Mouse (Mus musculus) T-helper 2 cell (primary cell): ENCODE data around the gene Cpox.

Experiments
- in situ Hi-C: fragments of 300-600 bp; cut with MboI, MseI; formaldehyde crosslinking; loops from one replicate; pipeline ENCODE4 v1.15.1; 2025; ENCODE audit warnings: high pct_unique_total_duplicates

Cpox gene

GRCm38 (mm10) chr16:58738205-58738604 is 68.1 kb downstream of the Cpox start:
- in situ Hi-C loops = no loop called here

DNA sequence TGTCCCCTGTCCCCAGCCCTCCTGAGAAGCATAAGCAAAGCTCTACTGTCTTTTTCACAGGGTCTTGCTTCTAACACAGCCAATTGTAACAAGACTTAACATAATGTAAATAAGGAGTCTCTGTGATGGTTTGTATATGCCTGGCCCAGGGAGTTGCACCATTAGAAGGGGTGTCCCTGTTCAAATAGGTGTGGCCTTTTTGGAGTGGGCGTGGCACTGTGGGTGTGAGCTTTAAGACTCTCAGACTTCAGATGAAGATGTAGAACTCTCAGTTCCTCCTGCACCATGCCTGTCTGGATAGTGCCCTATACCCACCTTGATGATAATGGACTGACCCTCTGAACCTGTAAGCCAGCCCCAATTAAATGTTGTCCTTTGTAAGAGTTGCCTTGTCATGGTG is 68.7 kb downstream of the Cpox start:
- in situ Hi-C loops = no loop called here

DNA sequence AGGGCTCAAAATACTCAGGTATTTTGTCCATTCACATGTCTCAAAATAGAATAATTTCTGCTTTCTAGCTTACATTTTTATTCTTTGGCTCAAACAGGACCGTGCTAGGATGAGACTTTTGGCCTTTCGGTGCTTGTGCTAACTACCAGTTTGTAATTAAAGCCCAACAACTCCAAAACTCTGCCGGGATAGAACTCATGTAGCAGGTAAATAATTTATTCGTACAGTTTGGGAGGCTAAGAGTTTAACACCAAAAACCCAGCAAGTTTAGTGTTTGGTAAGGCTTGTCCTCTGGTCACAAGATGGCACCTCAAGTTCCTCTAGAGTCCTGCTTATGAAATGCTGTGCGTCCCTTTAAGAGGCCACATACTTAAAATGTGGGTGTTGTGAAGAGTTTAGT is 70.7 kb downstream of the Cpox start:
- in situ Hi-C loops = no loop called here

DNA sequence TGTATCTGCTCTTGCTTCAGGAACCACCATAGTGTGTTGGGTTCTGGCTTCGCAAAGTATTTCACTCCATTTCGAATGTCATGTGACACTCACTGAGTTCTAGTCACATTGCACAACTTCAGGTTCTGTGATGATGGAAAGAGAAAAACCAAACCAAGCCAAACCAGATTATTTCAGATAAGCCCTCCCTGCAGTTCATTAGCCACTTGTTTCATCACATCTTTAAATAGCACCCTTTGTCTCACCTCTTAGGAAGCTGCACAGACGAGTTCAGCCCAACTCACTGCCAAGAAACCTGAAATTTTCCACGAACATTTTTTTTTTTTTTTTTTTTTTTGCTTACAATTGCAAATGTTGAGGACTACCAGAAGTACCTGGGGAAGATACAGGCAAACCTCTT is 76.6 kb downstream of the Cpox start:
- in situ Hi-C loops = no loop called here

DNA sequence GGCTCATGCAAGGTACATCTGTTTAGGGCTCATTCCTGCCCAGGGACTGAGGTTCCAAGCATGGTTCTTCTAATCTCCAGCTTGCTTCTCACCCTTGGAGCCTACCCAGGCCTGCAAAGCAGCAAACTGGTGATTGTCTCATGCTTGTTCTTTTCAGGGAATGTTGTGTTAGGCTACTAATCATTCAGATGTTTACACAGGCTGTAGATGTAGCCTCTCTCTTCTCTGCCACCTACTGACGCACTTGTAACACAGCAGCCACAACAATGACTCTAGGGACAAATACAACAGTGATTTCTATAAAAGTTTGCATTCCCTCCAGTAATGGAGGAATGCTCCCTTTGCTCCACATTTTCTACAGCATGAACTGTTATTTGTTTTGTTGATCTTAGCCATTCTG is 81.2 kb downstream of the Cpox start:
- in situ Hi-C loops = no loop called here

DNA sequence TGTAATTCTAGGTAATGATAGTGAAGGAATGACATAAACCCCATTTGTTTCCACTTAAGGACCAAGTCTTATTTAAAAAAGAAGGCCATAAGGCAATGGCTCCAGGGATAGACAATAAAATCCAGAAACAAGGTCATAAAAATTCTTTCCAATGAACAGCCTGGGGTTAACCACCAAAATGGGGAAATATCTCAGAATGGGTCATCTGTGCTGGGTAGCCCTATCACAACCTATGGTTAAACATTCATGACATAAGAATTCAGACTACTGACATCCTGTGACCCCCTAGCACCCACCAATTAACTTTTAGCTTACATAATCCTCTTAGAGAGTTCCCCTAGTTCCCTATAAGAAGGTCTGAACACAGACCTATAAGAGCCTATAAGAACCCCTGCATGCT is 86.1 kb downstream of the Cpox start:
- in situ Hi-C loops = no loop called here

DNA sequence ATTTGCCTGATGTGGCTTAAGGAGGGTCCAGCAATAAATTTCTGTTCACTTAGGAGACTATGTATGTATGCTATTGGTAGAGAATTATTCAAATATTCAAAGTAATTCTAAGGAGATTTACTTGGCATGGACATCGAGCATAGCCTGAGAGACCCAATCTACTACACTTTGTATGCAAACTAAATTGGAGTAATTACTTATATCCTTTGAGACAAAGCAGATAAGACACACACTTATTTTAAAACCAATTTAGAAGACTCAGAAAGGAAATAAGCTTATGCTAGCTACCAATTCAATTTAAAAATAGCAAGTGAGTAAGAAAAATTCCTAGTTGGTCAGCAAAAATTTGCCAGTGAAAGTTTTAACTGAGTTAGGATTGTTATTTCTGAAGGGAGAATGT is 93.0 kb downstream of the Cpox start, which contains the start of gene Olfr172:
Olfr172 (minus strand) TSS at position 101 of the 400 bp plus-strand sequence.
- in situ Hi-C loops = no loop called here
